Mouse (Mus musculus) liver, embryonic 11.5 days (tissue): Measurements from ENCODE around the gene Pmm2. TPM values are rescaled to one million over a fixed set of nuclear protein-coding genes. Genes with fewer than 3 reads are reported as not detected.

Experiments used
- ATAC-seq: fragments of 200-750 bp; cut with Nextera tagmentation; replicated peaks from 2 replicates; pipeline ENCODE4 v1.8.0; 2017; ENCODE audit warnings: moderate number of reproducible peaks, mild to moderate bottlenecking, moderate TSS enrichment, moderate library complexity; ENCODE audit not compliant: low FRiP score
- DNase-seq: peaks from one replicate; pipeline ENCODE4 v3.0.0-alpha.2; 2017; ENCODE audit warnings: low spot score
- H3K27ac ChIP-seq: fragments of 300-500 bp; sonication (generic); 2 replicates; pipeline ENCODE4 v1.5.1; 2014; ENCODE audit warnings: mild to moderate bottlenecking, low read depth, low read length, control low read depth
- H3K27me3 ChIP-seq: fragments of 300-500 bp; sonication (generic); replicated peaks from 2 replicates; pipeline ENCODE4 v1.6.1; 2014; ENCODE audit warnings: low read length, mixed read lengths; ENCODE audit not compliant: control insufficient read depth, insufficient read depth
- H3K36me3 ChIP-seq: fragments of 300-500 bp; sonication (generic); 2 replicates; pipeline ENCODE4 v1.6.1; 2014; ENCODE audit warnings: mild to moderate bottlenecking, low read length, moderate library complexity, mixed read lengths; ENCODE audit not compliant: control insufficient read depth, insufficient read depth
- H3K4me1 ChIP-seq: fragments of 300-500 bp; sonication (generic); replicated peaks from 2 replicates; pipeline ENCODE4 v1.6.1; 2014; ENCODE audit warnings: low read length, mixed read lengths; ENCODE audit not compliant: control insufficient read depth, insufficient read depth
- H3K4me2 ChIP-seq: fragments of 300-500 bp; sonication (generic); 2 replicates; pipeline ENCODE4 v1.6.1; 2014; ENCODE audit warnings: mild to moderate bottlenecking, control low read depth, moderate library complexity
- H3K4me3 ChIP-seq: fragments of 300-500 bp; sonication (generic); 2 replicates; pipeline ENCODE4 v1.5.1; 2014; ENCODE audit warnings: low read depth, low read length, control low read depth
- H3K9ac ChIP-seq: fragments of 300-500 bp; sonication (generic); 2 replicates; pipeline ENCODE4 v1.6.1; 2014; ENCODE audit warnings: low read depth, low read length, control low read depth
- H3K9me3 ChIP-seq: fragments of 300-500 bp; sonication (generic); 2 replicates; pipeline ENCODE4 v1.6.1; 2016; ENCODE audit warnings: low read length, inconsistent platforms, mixed read lengths; ENCODE audit not compliant: control insufficient read depth
- WGBS: fragments of 180-500 bp; shearing (Covaris S2); extraction: QIAGEN DNeasy Blood & Tissue Kit; methylation state at CpG from one replicate; pipeline ENCODE4 v1.1.7; 2014; 5-methylcytosine and 5-hydroxymethylcytosine counted together
- polyA plus RNA-seq: library from polyadenylated mRNA; unstranded; fragments of >200 nt; fragmentation: Nextera tagmentation; extraction: Ambion mirVana; gene quantifications from 2 replicates; pipeline ENCODE4 v1.2.1, GENCODE M21; 2014

The Pmm2 gene
- polyA plus RNA-seq, result 52.9 and 55.8 TPM in 2 replicates

DNA sequence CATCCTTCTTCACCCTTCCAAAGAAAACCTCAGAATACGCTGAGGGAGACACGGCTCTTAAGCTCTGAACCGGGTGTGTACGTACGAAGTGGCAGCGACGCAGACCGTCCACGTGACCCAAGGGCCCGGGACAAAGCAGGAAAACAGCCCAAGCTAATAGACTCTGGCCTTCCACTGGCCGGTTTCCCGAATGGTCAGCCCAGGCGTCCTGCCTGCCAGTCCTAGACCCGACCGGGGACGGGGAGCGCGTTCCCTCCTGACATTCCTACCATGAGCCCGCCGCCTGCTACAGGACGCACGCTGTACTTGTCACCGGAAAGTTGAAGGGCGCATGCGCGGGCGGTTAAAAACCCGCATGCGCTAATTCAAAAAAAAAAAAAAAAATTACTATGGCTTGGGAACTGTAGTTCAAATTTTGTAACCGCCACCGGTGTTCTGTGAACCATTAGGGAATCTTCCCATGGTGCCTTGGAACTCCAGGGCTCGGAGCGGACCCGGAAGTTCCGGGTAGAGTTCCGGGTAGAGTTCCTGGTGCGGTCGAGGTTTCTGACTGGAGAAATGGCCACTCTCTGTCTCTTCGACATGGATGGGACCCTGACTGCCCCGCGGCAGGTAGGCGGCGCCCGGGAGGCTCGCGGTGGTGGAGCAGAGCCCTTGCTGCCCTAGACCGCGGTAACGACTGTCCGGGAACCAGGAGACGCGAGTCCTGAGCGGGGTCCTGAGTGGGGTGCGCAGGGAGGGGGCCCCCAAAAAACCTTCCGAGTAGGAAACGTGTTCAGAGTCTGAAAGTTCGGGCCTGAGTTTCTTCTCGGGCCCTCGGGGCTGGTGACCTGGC is at the start of gene Pmm2, which contains the start of gene Tmem186:
Pmm2 (plus strand) TSS at position 458 of the 835 bp plus-strand sequence.
Tmem186 (minus strand) TSS at position 496 of the 835 bp plus-strand sequence.
- Histone ChIP-seq H3K27ac (peak within 1 kb of the TSS; percentile 92), H3K4me3 (peak within 1 kb of the TSS; percentile 88), H3K4me1 (peaks cover 17% of the 10 kb centered on the region), H3K9me3 (no peaks in the 10 kb centered on the region), H3K27me3 (no peaks in the 10 kb centered on the region), H3K9ac (peak within 1 kb of the TSS; percentile 87), H3K36me3 (peaks cover 7% of the 10 kb centered on the region), H3K4me2 (peak within 1 kb of the TSS; percentile 66)
- under 1% methylated on average over 59 of the region's 59 CpGs for WGBS
- peak; percentile 85 for DNase-seq
- peak; percentile 85 for ATAC-seq

DNA sequence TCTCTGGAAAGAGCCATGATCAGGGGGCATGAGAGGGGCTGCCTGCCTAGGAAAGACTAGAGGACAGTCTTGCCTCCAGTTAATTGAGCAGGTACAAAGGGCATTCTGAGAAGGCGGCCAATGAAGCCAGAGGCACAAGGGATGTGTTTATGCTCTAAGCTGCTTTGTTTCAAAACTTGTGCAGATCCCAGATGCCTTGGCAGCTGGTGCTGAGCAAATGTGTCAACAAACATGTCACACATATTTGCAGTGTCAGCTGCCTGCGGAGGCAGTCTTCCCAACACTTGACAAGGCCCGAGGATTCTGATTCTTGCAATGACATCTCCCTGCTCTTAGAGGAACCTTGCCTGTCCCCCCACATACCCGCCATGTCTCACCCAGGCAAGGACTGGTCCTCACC is 42.1 kb upstream of the Pmm2 start:
- H3K4me3 ChIP-seq, result no peak overlapping the region
- no peaks in the 10 kb centered on the region for H3K27me3 ChIP-seq
- H3K36me3 ChIP-seq, result no peaks in the 10 kb centered on the region
- H3K9me3 ChIP-seq, result no peaks in the 10 kb centered on the region
- 73% methylated on average over 4 of the region's 4 CpGs for WGBS
- no peak for DNase-seq
- no peak overlapping the region for H3K4me2 ChIP-seq
- H3K9ac ChIP-seq, result no peak overlapping the region
- H3K27ac ChIP-seq, result no peak overlapping the region
- no peaks in the 10 kb centered on the region for H3K4me1 ChIP-seq
- no peak for ATAC-seq

DNA sequence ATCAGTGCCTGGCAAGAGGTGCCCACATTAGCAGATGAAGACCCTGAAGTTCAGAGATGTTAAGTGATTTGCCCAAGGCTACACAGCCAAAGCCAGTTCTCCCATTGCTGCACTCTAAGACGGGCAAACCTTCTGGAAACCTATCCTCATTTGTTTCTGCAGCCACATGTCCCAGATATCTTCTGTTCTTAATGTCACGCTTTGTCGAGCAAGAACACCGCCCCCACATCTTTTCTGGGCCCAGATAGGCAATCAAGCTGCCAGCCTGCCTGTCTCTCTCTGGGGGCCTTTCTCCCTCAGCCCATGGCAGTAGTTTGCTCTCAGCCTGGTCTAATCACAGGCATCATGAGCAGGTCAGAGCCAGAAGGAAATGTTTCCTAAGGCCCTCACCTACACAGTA is 41.1 kb upstream of the Pmm2 start:
- H3K4me3 ChIP-seq, result no peak overlapping the region
- no peak for ATAC-seq
- no peak for DNase-seq
- H3K36me3 ChIP-seq, result no peaks in the 10 kb centered on the region
- H3K27ac ChIP-seq, result no peak overlapping the region
- no peaks in the 10 kb centered on the region for H3K27me3 ChIP-seq
- WGBS, result 75% methylated on average over 4 of the region's 4 CpGs
- H3K4me2 ChIP-seq, result no peak overlapping the region
- no peaks in the 10 kb centered on the region for H3K9me3 ChIP-seq
- H3K9ac ChIP-seq, result no peak overlapping the region
- no peaks in the 10 kb centered on the region for H3K4me1 ChIP-seq

DNA sequence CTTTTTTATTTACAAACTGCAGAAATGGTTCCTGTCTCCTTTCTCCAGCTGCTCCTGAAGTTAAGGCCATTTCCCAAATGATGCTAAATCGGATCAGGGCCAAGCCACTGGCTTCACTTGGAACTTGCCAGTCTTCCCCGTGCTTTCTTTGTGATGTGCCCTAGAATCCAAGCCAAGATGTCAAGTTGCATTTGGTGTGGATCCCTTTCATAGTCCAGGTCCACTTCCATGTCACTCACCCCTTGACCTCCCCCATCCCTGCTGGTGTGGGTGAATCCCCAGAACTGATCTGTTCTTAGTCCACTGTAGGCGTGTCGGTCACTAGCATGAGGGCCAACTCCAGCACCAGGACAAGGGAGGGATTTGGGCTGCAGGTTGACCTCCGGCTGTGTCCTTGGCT is 40.0 kb upstream of the Pmm2 start:
- 74% methylated on average over 5 of the region's 5 CpGs for WGBS
- no peaks in the 10 kb centered on the region for H3K4me1 ChIP-seq

DNA sequence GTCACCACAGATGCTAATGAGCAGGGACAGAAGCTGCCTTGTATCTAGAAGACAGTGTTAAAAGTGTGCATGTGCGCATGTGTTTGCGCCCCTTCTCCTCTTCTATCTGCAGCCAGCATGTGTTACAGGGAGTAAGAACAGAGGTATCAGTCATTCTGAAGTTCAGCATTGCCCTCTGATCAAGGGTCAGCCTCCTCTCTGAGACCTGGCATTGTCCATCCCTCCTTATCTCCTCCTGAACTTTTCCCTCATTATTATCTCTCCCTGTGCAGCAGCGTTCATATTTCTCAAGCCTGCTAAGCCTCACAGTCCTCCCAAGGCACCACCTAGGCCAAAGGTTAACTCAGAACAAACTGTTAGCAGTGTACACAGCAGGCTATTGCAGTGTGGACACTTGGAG is 33.7 kb upstream of the Pmm2 start:
- Histone ChIP-seq H3K27ac (0 out of 2 replicates have a peak overlapping the region, but pooled peaks have one; percentile 19), H3K9me3 (no peaks in the 10 kb centered on the region), H3K4me3 (no peak overlapping the region), H3K4me1 (no peaks in the 10 kb centered on the region), H3K4me2 (no peak overlapping the region), H3K36me3 (no peaks in the 10 kb centered on the region), H3K9ac (no peak overlapping the region), H3K27me3 (no peaks in the 10 kb centered on the region)
- DNase-seq, result no peak
- ATAC-seq, result peak; percentile 78
- WGBS, result 51% methylated on average over 3 of the region's 3 CpGs

More for the DNA sequence above, 40.0 kb upstream of the Pmm2 start:
- Histone ChIP-seq H3K27ac (no peak overlapping the region), H3K36me3 (no peaks in the 10 kb centered on the region), H3K9ac (no peak overlapping the region), H3K4me3 (no peak overlapping the region), H3K9me3 (no peaks in the 10 kb centered on the region), H3K27me3 (no peaks in the 10 kb centered on the region), H3K4me2 (no peak overlapping the region)
- ATAC-seq, result no peak
- no peak for DNase-seq

DNA sequence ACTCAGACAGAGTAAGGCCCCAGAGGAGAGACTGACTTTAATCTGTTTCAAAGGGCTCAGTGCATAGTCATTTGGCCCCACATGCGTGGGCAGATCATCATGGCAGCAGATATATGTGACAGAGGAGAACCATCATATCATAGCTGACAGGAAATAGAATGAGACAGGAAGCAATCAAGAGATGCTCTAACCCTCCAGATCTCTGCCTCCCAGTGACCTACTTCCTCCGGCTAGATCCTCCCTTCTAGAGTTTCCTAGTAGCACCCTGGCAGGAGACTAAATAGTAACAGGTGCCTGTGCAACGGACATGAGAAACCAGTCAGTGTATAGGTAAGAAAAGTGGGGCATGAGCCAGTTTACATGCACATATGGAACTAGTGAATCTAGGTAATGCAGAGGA is 27.1 kb upstream of the Pmm2 start:
- Histone ChIP-seq H3K36me3 (no peaks in the 10 kb centered on the region), H3K9ac (no peak overlapping the region), H3K4me3 (no peak overlapping the region), H3K4me2 (no peak overlapping the region), H3K9me3 (no peaks in the 10 kb centered on the region), H3K27me3 (no peaks in the 10 kb centered on the region), H3K4me1 (peaks cover 15% of the 10 kb centered on the region), H3K27ac (no peak overlapping the region)
- ATAC-seq, result no peak
- WGBS, result 60% methylated on average over 3 of the region's 3 CpGs
- no peak for DNase-seq

DNA sequence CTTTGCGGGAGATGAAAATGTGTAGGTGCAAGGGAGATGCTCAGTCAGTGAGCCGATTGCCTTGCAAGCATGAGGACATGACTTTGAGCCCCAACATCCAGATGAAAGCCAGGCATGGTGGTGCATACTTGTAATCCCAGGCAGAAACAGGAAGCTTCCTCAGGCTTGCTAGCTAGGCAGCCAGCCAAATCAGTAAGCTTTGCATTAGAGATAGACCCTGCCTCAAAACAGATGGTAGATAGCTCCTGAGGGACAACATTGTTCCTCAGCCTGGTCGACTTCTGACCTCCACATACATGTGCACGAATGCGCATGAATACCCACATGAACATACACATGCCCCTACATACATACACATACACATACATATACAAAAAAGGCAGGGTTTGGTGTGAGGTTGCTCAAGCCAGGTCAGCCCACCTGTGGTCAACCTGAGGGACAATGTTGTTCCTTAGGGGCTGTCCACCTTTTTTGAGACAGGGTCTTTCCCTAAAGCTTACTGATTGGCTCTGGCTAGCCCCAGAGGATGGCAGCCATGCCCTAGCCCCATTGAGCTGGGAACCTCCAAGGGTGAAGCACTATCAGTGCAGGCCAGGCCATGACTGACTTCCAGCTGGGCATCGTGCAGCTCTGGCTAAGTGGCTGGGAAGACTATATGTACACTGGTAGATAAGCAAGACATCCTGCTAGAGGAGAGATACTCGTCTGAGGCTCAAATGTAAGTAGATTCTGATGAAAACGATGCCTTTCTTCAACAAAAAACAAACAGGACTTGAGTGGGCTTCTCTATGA is 25.1 kb upstream of the Pmm2 start:
- H3K4me3 ChIP-seq, result no peak overlapping the region
- peak overlapping the region; percentile 51 for H3K4me2 ChIP-seq
- WGBS, result 69% methylated on average over 8 of the region's 8 CpGs
- peak overlapping the region; percentile 60 for H3K27ac ChIP-seq
- DNase-seq (no peak), ATAC-seq (peak; percentile 98)
- peaks cover 15% of the 10 kb centered on the region for H3K4me1 ChIP-seq
- H3K9me3 ChIP-seq, result no peaks in the 10 kb centered on the region
- H3K9ac ChIP-seq, result no peak overlapping the region
- no peaks in the 10 kb centered on the region for H3K27me3 ChIP-seq
- no peaks in the 10 kb centered on the region for H3K36me3 ChIP-seq

DNA sequence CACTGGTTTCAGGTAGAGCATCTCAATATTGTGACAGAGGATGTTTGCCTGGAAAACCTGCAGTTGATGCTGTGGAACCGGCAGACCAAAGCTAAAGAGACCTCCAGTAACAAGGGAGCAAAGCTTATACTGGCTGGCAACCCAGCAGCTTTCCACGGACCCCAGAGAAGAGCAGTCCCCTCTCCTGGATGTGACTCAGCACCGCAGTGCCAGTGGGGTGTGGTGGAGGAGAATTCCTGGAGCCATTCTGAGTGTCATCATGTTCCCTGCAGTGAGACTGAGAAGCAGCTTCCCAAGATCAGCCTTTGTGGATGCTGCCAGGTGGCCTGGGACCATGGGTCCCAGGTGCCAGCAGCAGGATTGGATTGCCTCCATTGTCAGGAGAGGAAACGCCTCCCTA is 24.4 kb upstream of the Pmm2 start:
- Histone ChIP-seq H3K27ac (peak overlapping the region; percentile 60), H3K9me3 (no peaks in the 10 kb centered on the region), H3K4me1 (peaks cover 15% of the 10 kb centered on the region), H3K4me3 (no peak overlapping the region), H3K36me3 (no peaks in the 10 kb centered on the region), H3K27me3 (no peaks in the 10 kb centered on the region), H3K4me2 (peak overlapping the region; percentile 51), H3K9ac (peak overlapping the region; percentile 27)
- DNase-seq (no peak), ATAC-seq (peak; percentile 37)
- 65% methylated on average over 4 of the region's 4 CpGs for WGBS
